Mouse (Mus musculus): ENCODE data around the gene Mogs. TPM values are rescaled to one million over a fixed set of nuclear protein-coding genes. Genes with fewer than 3 reads are reported as not detected.

Gene Mogs
- total and polyA plus RNA-seq, 3 experiments: 150 to 209 TPM; not detected in 1

DNA sequence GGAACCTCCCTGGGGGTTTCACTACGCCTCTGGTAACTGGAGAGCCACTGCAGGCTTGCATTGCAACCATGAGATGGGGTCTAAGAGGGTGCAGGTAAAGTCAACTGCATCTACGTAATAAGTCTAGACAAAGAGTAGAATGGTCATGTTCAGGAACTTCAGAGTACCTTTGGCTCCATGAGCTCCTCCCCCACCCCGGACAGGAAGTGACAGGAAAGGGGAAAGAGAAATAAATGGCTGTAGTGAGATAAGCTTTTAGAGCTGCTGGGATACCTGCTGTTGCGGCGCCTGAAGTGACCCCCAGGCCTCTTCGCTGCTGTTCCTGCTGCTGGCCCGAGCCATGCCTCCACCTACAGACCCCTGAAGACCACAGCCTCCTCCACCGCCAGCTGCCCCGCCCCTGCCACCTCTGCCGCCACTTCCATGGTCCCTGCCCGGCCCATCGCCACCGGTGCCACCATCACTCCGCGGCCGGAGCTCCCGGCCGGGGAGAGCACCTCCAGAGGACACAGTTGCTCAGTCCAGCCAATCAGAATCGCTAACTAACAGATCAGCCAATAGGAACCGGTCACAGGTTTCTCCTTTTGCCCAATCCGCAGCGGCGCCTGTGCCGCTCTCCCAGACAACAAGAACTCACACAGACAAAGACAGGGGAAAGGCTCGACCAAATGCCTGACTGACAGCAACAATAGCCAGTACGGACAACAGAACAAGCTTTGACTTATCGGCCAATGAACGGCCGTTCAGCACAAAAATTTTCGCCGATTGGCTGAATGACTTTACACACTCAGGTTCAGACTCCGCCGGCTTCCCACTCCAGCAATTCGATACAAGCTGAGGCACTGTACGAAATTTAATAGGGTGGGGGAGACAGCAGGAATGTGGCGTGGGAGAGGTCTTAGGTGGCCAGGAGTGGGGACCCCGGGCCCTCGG lies 5.9 kb downstream of the Mogs start, which contains the start of gene Wbp1 (continued):
- TF ChIP-seq MAZ (IDR thresholded peaks at IDR 0.05; ENCODE audit: low read depth, low read length): no peak; the same call in 1 of the 2 replicates
- TF ChIP-seq MXI1 (IDR thresholded peaks at IDR 0.05; ENCODE audit: low read depth, low read length): 0 out of 2 replicates have a peak, but pooled peaks have one; percentile 37
- no peak for TF ChIP-seq MAFK (IDR thresholded peaks at IDR 0.05; ENCODE audit: borderline replicate concordance, low read depth, low read length)
- TF ChIP-seq CTCF (IDR thresholded peaks at IDR 0.05 in 2 of 3, conservative IDR thresholded peaks at IDR 0.05 in 1 of 3; ENCODE audit: control insufficient read depth in 1 of 3, insufficient read depth in 1 of 3, low read depth in 2 of 3, low read length in 3 of 3, poor library complexity in 1 of 3, severe bottlenecking in 1 of 3): no peak
- TF ChIP-seq HCFC1 (IDR thresholded peaks at IDR 0.05; ENCODE audit: low read depth, low read length): peak; percentile 64
- TF ChIP-seq MYB (IDR thresholded peaks at IDR 0.05; ENCODE audit: low read depth, low read length): no peak
- TF ChIP-seq USF1 (IDR thresholded peaks at IDR 0.05; ENCODE audit: low read depth, low read length): peak; percentile 22; the same call in 1 of the 2 replicates
- TF ChIP-seq E2F4 (IDR thresholded peaks at IDR 0.05; ENCODE audit: borderline replicate concordance, low read depth, low read length): peak; percentile 56; the same call in 1 of the 2 replicates
- peak; percentile 49; the same call in 1 of the 2 replicates for TF ChIP-seq GATA1 (IDR thresholded peaks at IDR 0.05; ENCODE audit: low read depth, low read length)
- no peak for TF ChIP-seq ZC3H11A (IDR thresholded peaks at IDR 0.05; ENCODE audit: low read depth, low read length)
- TF ChIP-seq MEF2A (IDR thresholded peaks at IDR 0.05; ENCODE audit: extremely low read depth, insufficient replicate concordance, low read depth, low read length, poor library complexity, severe bottlenecking): no peak
- peak; percentile 85 for TF ChIP-seq TBP (IDR thresholded peaks at IDR 0.05; ENCODE audit: low read depth, low read length)

DNA sequence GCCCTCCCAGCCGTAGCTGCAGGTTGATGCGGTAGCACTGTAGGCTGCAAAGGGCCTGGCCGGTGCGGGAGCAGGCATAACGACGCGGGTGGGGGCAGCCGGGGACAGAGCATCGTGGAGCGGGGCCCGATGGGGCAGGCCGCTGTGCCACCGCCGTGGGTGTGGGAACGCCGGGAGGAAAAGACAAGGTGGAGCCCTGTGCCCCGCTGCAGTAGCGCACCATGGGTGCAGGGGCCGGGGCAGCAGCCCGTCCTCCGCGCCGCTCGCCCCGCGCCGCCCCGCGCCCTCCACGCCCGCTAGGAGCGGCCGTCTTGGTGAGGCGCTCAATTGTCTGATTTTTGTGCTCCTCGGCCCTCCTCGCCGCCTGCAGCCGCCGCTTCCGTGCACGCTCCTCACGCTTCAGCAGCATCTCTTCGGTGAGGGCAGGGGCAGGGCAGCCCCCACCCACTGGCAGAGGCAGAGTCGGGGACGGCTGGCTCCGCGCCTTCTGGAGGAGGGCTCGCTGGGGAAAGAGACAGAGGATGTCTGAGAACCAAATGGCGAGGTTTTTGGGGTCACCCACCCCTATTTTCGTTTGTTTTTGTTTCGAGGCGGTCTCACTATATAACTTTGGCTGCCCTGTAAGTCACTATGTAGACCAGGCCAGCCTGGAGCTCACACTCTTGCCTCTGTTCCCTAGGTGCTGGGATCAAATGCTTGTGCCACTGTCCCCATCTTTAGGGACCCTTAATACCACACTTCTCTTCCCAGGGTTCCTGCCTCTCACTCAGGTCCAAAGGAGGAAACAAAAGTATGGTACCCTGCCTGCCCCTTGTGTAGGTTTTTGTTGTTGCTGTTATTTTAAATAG lies 6.8 kb downstream of the Mogs start:
- H3K4me1 ChIP-seq (ENCODE audit: control insufficient read depth in 1 of 2, insufficient read depth in 2 of 2, low read length in 2 of 2): peaks cover 0 to 24% of the 10 kb centered on the region in 2 experiments; a peak in 3 of 4 replicates
- H3K4me3 ChIP-seq (ENCODE audit: control insufficient read depth in 1 of 2, insufficient read depth in 1 of 2, low read depth in 2 of 2, low read length in 2 of 2): peak overlapping the region; percentile 64 to 73
- peaks cover 29% of the 10 kb centered on the region for H3K79me2 ChIP-seq (ENCODE audit: control insufficient read depth, insufficient read depth, low read length, poor library complexity)
- no peak for DNase-seq (ENCODE audit: low read depth, low spot score)
- peak overlapping the region; percentile 76 for H3K27ac ChIP-seq (ENCODE audit: control insufficient read depth, low read depth, low read length)
- peaks cover 0 to 27% of the 10 kb centered on the region in 2 experiments; a peak in 2 of 4 replicates for H3K36me3 ChIP-seq (ENCODE audit: control insufficient read depth in 1 of 2, insufficient read depth in 2 of 2, low read length in 2 of 2)
- no peaks in the 10 kb centered on the region for H3K27me3 ChIP-seq (ENCODE audit: control insufficient read depth in 1 of 2, insufficient read depth in 2 of 2, low read length in 2 of 2)
- no peaks in the 10 kb centered on the region for H3K9me3 ChIP-seq (replicated peaks; ENCODE audit: insufficient read depth, low read length)
- H3K9ac ChIP-seq (ENCODE audit: control insufficient read depth, low read depth, low read length, poor library complexity, severe bottlenecking): peak overlapping the region; percentile 80
- TF ChIP-seq ZC3H11A (IDR thresholded peaks at IDR 0.05; ENCODE audit: low read depth, low read length) (no peak), UBTF (IDR thresholded peaks at IDR 0.05; ENCODE audit: borderline replicate concordance, insufficient read depth, low read depth, low read length) (0 out of 2 replicates have a peak, but pooled peaks have one; percentile 63), SMC3 (IDR thresholded peaks at IDR 0.05; ENCODE audit: low read depth, low read length) (0 out of 2 replicates have a peak, but pooled peaks have one; percentile 3)

Measured in MEL (cell line).